Mouse (Mus musculus) kidney, embryonic 16.5 days (tissue): Measurements from ENCODE around the gene Uox. TPM values are rescaled to one million over a fixed set of nuclear protein-coding genes. Genes with fewer than 3 reads are reported as not detected.
A peak's percentile ranks its signal among the peaks of the same experiment; 100 is the strongest.

ENCODE experiments used
- ATAC-seq: fragments of 200-750 bp; cut with Nextera tagmentation; 2 replicates; pipeline ENCODE4 v1.8.0; 2017; ENCODE audit warnings: moderate TSS enrichment; ENCODE audit not compliant: low FRiP score, low TSS enrichment
- H3K27ac ChIP-seq: fragments of 300-500 bp; sonication (generic); 2 replicates; pipeline ENCODE4 v1.5.1; 2014; ENCODE audit warnings: low read length
- H3K27me3 ChIP-seq: fragments of 300-500 bp; sonication (generic); 2 replicates; pipeline ENCODE4 v1.6.1; 2014; ENCODE audit warnings: low read length, control low read depth, mixed read lengths; ENCODE audit not compliant: insufficient read depth
- H3K36me3 ChIP-seq: fragments of 300-500 bp; sonication (generic); 2 replicates; pipeline ENCODE4 v1.6.1; 2014; ENCODE audit warnings: low read length, control low read depth, mixed read lengths; ENCODE audit not compliant: insufficient read depth
- H3K4me1 ChIP-seq: fragments of 300-500 bp; sonication (generic); 2 replicates; pipeline ENCODE4 v1.6.1; 2014; ENCODE audit warnings: low read length, control low read depth, mixed read lengths; ENCODE audit not compliant: insufficient read depth
- H3K4me2 ChIP-seq: fragments of 300-500 bp; sonication (generic); replicated peaks from 2 replicates; pipeline ENCODE4 v1.6.1; 2014; ENCODE audit warnings: low read depth, low read length
- H3K4me3 ChIP-seq: fragments of 300-500 bp; sonication (generic); 2 replicates; pipeline ENCODE4 v1.5.1; 2014; ENCODE audit warnings: mild to moderate bottlenecking, low read length
- H3K9ac ChIP-seq: fragments of 300-500 bp; sonication (generic); replicated peaks from 2 replicates; pipeline ENCODE4 v1.6.1; 2014; ENCODE audit warnings: low read length
- H3K9me3 ChIP-seq: fragments of 300-500 bp; sonication (generic); 2 replicates; pipeline ENCODE4 v1.6.1; 2016; ENCODE audit warnings: low read length, control low read depth
- WGBS: fragments of 180-500 bp; shearing (Covaris S2); extraction: QIAGEN DNeasy Blood & Tissue Kit; methylation state at CpG from one replicate; pipeline ENCODE4 v1.1.7; 2014; 5-methylcytosine and 5-hydroxymethylcytosine counted together
- polyA plus RNA-seq: library from polyadenylated mRNA; unstranded; fragments of >200 nt; fragmentation: Nextera tagmentation; extraction: Ambion mirVana; gene quantifications from 2 replicates; pipeline ENCODE4 v1.2.1, GENCODE M21; 2015

Uox gene
- polyA plus RNA-seq, 1 experiment from 2014 or later: 0.25 TPM

- no peak overlapping the region for H3K27ac ChIP-seq
- no peaks in the 10 kb centered on the region for H3K4me1 ChIP-seq
- no peaks in the 10 kb centered on the region for H3K36me3 ChIP-seq
- no peak overlapping the region for H3K4me3 ChIP-seq
- WGBS: 73% methylated on average over 6 of the region's 6 CpGs
- H3K27me3 ChIP-seq: no peaks in the 10 kb centered on the region
- H3K9ac ChIP-seq: no peak overlapping the region
- no peak for ATAC-seq
- no peak overlapping the region for H3K4me2 ChIP-seq
- H3K9me3 ChIP-seq: no peaks in the 10 kb centered on the region
Measured at GRCm38 (mm10) chr3:146661001-146661400, 90.8 kb downstream of the Uox start.

GRCm38 (mm10) chr3:146661907-146662306, 91.7 kb downstream of the Uox start:
- Histone ChIP-seq H3K27ac (no peak overlapping the region), H3K36me3 (no peaks in the 10 kb centered on the region), H3K9me3 (no peaks in the 10 kb centered on the region), H3K27me3 (no peaks in the 10 kb centered on the region), H3K4me2 (no peak overlapping the region), H3K4me1 (no peaks in the 10 kb centered on the region), H3K9ac (no peak overlapping the region), H3K4me3 (no peak overlapping the region)
- WGBS: 71% methylated on average over 7 of the region's 7 CpGs
- no peak for ATAC-seq

- 56% methylated on average over 2 of the region's 2 CpGs for WGBS
- Histone ChIP-seq H3K27me3 (no peaks in the 10 kb centered on the region), H3K4me1 (no peaks in the 10 kb centered on the region), H3K4me3 (no peak overlapping the region), H3K36me3 (no peaks in the 10 kb centered on the region), H3K9ac (no peak overlapping the region), H3K4me2 (no peak overlapping the region), H3K9me3 (no peaks in the 10 kb centered on the region), H3K27ac (no peak overlapping the region)
- ATAC-seq: no peak
Measured at GRCm38 (mm10) chr3:146671121-146671520, 100.9 kb downstream of the Uox start.

GRCm38 (mm10) chr3:146675101-146675500, 104.9 kb downstream of the Uox start:
- no peak for ATAC-seq

GRCm38 (mm10) chr3:146676193-146676592, 106.0 kb downstream of the Uox start:
- H3K27ac ChIP-seq: no peak overlapping the region
- no peaks in the 10 kb centered on the region for H3K4me1 ChIP-seq
- ATAC-seq: no peak
- 91% methylated on average over 4 of the region's 4 CpGs for WGBS
- no peaks in the 10 kb centered on the region for H3K9me3 ChIP-seq
- no peaks in the 10 kb centered on the region for H3K27me3 ChIP-seq
- H3K4me3 ChIP-seq: no peak overlapping the region
- H3K4me2 ChIP-seq: no peak overlapping the region
- no peaks in the 10 kb centered on the region for H3K36me3 ChIP-seq
- no peak overlapping the region for H3K9ac ChIP-seq

More at GRCm38 (mm10) chr3:146675101-146675500, 104.9 kb downstream of the Uox start:
- H3K36me3 ChIP-seq: no peaks in the 10 kb centered on the region
- H3K27ac ChIP-seq: no peak overlapping the region
- 84% methylated on average over 1 of the region's 1 CpGs for WGBS
- H3K4me1 ChIP-seq: no peaks in the 10 kb centered on the region
- no peak overlapping the region for H3K9ac ChIP-seq
- no peak overlapping the region for H3K4me3 ChIP-seq
- no peak overlapping the region for H3K4me2 ChIP-seq
- no peaks in the 10 kb centered on the region for H3K9me3 ChIP-seq
- no peaks in the 10 kb centered on the region for H3K27me3 ChIP-seq

- ATAC-seq: no peak
- 93% methylated on average over 16 of the region's 16 CpGs for WGBS
- no peak overlapping the region for H3K27ac ChIP-seq
- peaks cover 2% of the 10 kb centered on the region; the same call in 1 of the 2 replicates for H3K27me3 ChIP-seq
- no peak overlapping the region for H3K9ac ChIP-seq
- no peak overlapping the region for H3K4me2 ChIP-seq
- no peak overlapping the region for H3K4me3 ChIP-seq
- H3K4me1 ChIP-seq: 0 out of 2 replicates have a peak, but pooled peaks cover 7% of the 10 kb centered on the region
- H3K36me3 ChIP-seq: no peaks in the 10 kb centered on the region
- H3K9me3 ChIP-seq: no peaks in the 10 kb centered on the region
Measured at GRCm38 (mm10) chr3:146679646-146680045, 109.4 kb downstream of the Uox start.

- no peak overlapping the region for H3K9ac ChIP-seq
- no peaks in the 10 kb centered on the region for H3K36me3 ChIP-seq
- ATAC-seq: no peak
- 0 out of 2 replicates have a peak, but pooled peaks cover 12% of the 10 kb centered on the region for H3K4me1 ChIP-seq
- H3K9me3 ChIP-seq: no peaks in the 10 kb centered on the region
- WGBS: 91% methylated on average over 13 of the region's 13 CpGs
- peaks cover 2% of the 10 kb centered on the region; the same call in 1 of the 2 replicates for H3K27me3 ChIP-seq
- H3K27ac ChIP-seq: no peak overlapping the region
- no peak overlapping the region for H3K4me3 ChIP-seq
- H3K4me2 ChIP-seq: no peak overlapping the region
Measured at GRCm38 (mm10) chr3:146680625-146681024, 110.4 kb downstream of the Uox start.

GRCm38 (mm10) chr3:146681696-146682095, 111.5 kb downstream of the Uox start:
- Histone ChIP-seq H3K4me3 (peak overlapping the region; percentile 14), H3K4me2 (peak overlapping the region; percentile 40)
- WGBS: 61% methylated on average over 8 of the region's 8 CpGs

More at GRCm38 (mm10) chr3:146681696-146682095, 111.5 kb downstream of the Uox start:
- H3K9me3 ChIP-seq: no peaks in the 10 kb centered on the region
- peaks cover 2% of the 10 kb centered on the region; the same call in 1 of the 2 replicates for H3K27me3 ChIP-seq
- no peak for ATAC-seq
- H3K9ac ChIP-seq: no peak overlapping the region
- no peak overlapping the region for H3K27ac ChIP-seq
- no peaks in the 10 kb centered on the region for H3K36me3 ChIP-seq
- 0 out of 2 replicates have a peak, but pooled peaks cover 13% of the 10 kb centered on the region for H3K4me1 ChIP-seq

Other genes starting within 250 kb of the Uox start
- gene Ssx2ip, start 165.8 kb upstream of the Uox start, polyA plus RNA-seq: 22.4 and 22.9 TPM in 2 replicates
- 14.0 and 17.4 TPM in 2 replicates for gene Ctbs, start 120.6 kb upstream of the Uox start, polyA plus RNA-seq
- 5.1 and 6.4 TPM in 2 replicates for gene Spata1, start 70.7 kb upstream of the Uox start, polyA plus RNA-seq
- 865 and 917 TPM in 2 replicates for gene Gng5, start 70.6 kb upstream of the Uox start, polyA plus RNA-seq
- gene Rpf1, start 49.0 kb upstream of the Uox start, polyA plus RNA-seq: 56.8 and 59.5 TPM in 2 replicates
- not detected in 2 replicates for gene Dnase2b, start 45.2 kb downstream of the Uox start, polyA plus RNA-seq
- 0.14 TPM in 1 of 2 replicates, not detected in the other for gene 4930503B20Rik, start 80.9 kb downstream of the Uox start, polyA plus RNA-seq
- gene Samd13, start 115.2 kb downstream of the Uox start, polyA plus RNA-seq: 0.31 and 1.1 TPM in 2 replicates
- gene Prkacb, start 242.6 kb downstream of the Uox start, polyA plus RNA-seq: 64.8 and 65.4 TPM in 2 replicates